Mouse (Mus musculus): ENCODE results near the gene Cflar.
"Not testable (repeated sequence)": the region's sequence is repeated elsewhere in the genome, so short reads cannot be mapped to it uniquely, and the experiment has no call there.

The Cflar gene

DNA sequence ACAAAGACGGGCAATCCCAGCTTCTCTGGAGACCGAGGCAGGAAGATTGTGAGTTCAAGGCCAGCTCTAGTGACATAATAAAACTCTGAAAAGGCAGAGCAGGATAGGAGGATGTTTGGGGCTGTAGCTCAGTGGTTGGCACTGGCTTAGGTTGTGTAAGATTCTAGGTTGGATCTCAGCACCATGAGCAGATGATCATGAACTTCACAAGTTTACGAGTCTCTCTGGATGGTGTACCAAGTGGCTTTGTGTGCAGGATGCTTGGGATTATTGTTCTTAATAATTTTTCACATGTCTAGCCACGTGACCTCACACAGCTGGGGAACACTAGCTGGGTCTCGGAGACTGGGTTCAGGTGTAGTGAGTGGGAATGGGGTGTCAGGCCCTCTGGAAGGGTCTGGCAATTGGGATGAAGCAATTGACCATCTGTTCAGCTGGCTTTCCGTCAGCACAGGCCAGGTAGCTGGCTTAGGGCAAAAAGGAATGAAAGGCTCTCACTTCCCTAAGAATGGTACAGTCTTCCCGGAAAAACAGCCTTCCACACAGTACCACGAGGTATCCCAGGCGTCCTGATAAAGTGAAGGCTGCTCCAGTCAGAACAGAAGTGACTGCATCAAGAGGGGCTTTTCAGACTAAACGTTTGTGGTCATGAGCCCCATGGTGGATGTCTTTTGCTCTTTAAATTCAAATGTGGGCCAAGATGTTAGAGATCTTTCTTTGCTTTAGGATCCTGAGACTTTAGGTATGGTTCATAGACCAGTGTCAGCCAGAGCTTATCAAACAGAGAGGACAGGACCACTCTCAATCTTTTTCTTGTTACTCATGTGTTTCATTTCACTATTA is 16.7 kb downstream of the Cflar start:
- no peak for DNase-seq

DNA sequence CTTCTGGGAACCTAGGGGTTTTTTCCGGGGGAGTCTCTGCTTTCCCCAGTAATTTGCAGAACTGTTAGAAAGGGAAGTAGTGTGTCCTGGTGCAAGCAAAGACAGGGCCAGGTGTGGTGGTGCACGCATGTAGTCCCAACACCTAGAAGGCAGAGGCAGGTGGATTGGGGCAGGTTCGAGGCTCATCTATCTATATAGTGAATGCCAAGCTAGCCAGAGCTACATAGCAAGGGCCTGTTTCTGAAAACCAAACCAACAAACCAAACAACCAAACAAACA is 17.2 kb downstream of the Cflar start:
- no peak for DNase-seq

DNA sequence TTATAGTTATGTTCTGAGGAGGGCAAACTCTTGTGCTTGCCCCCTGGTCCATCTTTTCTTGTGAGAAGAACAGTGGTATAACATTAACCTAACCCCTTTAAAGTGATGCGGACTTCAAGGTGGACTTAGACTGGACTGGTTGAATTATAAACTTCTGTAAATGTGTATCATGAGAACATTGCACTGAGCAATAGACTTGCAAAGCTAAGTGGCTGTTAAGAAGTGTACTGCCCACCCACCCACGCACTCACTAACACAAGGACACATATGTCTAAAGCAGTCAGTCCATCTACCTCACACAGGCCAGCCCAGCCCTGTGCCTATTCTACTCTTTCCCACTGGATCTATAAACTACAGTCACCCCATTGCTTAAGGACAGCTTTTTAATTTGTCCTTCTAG is 22.3 kb downstream of the Cflar start:
- no peak for DNase-seq

DNA sequence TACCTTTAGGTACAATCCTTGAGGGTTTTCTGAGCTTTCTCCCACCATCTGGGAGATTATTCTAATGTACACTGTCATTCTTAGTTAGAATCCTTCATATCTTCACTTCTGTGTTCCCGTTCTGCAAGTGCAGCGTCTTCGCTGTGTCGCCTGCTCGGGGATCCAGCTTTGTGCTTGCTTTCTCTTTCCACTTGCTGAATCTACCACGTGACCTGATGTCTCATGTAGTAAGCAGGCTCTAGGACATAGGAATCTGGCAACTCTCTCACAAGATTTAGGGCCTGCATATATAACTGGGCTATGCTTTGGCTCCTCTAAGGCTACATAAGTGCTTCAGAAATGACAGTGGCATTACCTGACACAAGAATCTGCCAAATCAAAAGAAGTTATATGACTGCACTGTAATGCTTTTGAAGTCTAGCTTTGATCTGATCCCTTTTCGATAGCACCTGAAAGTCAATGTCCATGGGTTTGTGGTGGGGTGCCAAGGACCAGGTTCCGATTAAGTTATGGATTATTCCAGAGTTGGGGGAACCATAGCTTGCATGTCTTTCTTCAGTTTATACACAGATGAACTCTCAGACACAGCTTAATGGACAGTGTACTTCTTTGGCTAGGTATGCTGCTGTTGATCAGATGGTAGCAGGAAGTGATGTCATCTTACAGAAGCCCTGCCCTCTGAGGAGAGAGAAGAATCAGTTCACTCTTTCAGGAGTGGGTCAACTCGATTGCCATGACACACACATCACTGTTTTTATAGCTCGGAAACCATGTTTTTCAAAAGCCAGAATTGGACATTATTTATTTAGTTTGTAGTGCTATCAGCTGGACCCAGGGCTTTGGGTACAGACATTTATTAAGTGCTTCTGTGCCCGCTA is 23.0 kb downstream of the Cflar start:
- no peak for DNase-seq

DNA sequence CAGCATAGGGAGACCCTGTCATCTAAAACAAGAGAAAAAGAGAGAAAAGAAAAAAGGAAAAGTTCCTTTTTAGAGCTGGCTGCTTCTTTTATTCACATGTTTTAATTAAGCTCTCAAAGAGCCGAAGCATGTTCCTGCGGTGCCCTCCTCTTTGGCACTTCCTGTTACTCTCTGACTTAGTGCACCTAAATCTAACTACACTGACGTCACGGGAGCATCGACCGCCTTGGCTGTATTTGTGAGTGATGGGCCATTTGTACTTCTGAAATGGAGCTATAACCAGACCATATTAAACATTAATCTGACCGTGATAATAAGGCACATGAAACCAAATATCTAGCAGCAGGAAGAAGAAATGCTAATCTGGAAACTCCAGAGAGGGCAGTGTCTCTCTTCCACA is 24.7 kb downstream of the Cflar start:
- no peak for DNase-seq

DNA sequence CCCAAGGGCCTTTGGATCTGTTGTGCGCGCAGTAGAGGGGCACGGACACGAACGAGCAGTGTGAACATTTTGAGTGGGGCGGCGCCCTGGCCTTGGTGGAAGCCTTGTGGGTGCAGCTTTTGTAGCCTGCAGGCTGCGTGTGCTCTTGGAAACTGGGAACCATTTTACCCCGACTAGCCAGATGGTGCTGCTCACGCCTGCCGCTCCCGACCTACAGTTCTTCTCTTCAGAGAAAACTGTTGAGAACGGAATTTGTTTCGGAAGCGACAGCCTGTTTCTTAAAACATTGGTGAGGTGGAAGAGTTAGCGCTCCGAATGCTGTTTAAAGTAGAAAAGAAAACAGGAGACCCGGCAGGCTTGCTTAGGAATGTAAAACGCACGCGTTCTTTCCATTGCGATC is 25.7 kb downstream of the Cflar start:
- DNase-seq: no peak

DNA sequence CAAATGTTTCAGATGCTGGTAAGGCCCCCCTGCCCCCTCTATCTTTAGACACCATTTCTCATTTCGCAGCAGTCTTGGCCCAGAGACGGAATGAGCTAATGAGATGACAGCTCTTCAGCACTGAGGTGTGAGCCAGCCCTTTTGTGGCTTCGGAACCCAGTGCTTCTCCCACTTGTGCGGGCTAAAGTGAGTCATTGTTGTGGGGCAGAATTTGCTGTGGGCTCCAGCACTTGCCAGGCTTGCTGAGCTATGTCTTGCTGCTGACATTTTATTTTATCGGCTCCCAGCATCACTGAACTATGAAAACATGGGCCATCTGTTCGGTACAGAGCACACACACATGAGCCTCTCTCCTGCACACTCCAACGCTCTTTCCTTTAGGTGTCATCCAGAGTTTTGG is 28.2 kb downstream of the Cflar start:
- DNase-seq: no peak

DNA sequence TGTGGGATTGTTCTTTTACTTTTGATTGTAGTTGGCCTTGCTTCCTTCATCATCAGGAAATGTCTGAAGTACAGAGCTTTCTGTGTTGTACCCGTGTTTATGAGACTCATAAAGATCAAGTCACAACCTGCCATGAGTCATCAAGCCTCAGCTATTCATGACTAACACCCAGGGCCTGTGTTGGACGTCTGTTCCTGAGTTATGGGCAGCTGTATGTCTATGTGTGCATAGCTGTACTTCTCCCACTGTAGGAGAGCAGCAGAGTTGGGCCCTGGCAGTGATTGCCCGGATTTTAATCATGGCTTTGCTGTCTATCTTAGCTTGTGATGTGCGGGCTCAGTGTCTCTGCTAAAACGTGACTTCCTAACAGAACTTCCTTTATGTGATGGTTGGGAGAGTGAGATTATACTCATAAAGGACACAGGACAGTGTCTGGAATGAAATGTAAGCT is 31.3 kb downstream of the Cflar start:
- no peak for DNase-seq

DNA sequence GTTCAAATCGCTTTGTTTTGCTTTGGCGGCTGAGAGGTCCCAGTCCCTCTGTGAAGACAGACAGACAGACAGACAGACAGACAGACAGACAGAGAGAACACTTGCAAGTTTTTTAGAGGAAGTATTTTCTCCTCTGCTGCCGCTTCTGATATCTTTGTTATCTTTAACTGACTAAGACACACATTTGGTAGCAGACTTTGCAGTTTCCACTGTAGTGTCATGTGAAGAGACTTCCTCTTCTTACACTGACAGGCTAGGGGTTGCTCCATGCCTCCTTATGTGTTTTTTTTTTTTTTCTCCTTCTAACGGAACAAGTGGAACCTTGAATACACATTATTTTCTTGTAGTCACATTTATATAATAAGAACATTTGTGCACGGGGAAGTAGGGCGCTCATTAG is 31.9 kb downstream of the Cflar start:
- DNase-seq: no peak

DNA sequence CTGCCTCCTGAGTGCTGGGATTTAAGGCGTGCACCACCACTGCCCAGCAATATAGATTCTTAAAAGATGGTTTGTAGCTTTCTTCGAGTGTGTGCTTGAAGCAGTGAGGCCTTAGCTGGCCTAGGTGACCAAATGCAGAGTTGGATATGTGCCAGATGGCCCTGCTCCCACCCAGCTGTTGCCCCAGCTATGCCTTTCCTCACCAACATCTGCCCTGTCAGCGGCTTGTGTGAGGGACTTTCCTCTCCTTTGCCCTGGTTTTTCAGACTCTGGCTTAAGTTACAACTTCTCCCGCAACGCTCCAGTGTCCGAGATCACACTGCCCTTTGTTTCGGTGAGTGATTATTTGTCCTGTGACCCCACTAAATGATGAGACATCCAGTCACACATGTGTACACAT is 33.3 kb downstream of the Cflar start:
- no peak for DNase-seq

DNA sequence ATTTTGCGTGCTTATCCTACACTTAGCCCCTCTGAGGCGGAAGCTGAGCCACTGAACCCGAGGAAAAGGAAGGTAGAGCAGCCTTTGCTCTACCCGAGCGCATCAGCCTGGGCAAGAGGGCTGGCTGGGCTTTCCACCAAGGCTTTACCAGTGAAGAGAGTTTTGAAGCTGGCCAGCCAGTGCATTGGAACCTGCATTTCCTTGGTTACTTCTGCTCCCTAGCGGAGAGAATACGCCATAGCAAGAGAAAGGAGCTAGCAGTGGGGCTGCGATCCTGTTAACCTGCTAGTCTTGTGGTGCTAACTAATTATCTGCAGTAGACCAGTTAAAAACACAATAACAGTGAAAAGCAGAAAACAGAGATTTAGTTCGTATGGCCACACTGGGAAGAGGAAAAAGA is 35.6 kb downstream of the Cflar start:
- DNase-seq: peak; percentile 30 to 36

DNA sequence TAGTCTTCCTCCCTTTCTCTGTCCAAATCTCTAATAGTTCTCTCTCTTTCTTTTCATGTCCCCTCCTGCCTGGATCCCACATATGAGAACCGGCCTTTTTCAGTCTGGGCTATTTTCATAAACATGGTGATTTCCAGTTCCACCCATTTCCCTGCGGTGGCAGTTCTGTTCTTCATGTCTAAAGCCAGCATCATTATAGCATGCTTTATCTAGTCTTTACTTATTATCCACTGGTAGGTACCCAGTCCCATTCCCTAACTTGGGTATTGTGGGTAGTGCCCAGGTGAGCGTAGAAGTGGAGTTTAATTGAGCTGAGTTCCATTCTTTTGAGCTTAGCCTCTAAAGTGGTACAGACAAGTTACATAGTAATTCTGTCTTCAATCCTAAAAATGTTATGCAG is 48.1 kb downstream of the Cflar start:
- DNase-seq: no peak

DNA sequence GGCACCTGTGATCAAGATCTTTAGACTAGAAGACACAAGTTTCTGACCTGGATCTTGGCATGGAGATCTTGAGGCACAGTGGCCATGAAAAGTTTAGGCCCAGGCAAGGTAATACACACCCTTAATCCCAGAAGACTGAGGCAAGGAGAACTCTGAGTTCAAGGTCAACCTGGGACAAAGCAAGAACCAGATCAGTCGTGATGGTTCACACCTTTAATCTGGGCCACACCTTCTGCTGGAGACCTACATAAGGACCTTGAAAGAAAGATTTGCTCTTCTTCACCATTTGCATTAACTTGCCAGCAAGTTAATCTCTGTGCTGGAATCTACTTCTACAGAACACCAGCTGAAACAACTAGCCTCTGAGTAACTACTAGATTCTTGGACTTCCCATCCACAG is 49.3 kb downstream of the Cflar start:
- DNase-seq: no peak

DNA sequence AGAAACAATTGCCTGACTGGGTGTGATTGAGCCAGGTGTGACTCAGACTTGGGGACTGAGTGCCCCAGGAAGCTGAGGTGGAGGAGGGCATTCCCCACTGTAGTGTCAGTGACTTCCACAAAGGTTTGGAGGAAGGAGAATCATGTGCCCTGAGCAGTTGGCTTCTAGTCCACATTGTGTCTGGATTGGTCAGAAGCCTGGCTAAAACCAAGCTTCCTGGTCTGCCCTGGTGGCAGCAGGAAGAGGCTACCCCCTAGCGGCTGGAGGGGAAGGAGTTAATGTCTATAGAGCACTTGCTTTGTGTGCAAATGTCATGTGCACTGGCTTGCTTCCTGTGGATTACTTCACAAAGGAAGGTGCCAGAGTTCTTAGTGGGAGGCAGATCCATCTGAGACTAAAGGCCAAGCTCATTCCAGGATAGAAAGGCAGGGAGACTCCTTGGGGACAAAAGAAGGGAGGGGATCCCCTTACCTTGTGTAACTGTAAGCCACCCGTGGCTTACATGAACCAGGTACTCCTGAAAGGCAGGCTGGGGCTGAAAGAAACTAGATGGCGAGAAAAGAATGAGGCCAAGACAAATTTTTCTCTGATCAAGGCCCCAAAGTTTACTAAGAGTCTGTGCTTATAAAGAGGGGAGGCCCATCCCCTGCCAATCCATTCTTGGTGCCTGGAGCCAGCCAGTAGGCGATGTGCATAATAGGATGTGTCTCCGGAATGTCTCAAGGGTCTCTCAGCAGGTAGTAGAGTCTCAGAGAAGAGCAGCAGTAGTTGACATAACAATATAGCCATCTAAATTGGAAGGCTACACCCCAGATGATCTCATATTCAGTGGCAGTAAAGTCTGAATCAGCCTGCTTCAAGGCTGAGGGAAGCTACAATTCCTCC is 50.3 kb downstream of the Cflar start:
- DNase-seq: peak; percentile 47 to 52

DNA sequence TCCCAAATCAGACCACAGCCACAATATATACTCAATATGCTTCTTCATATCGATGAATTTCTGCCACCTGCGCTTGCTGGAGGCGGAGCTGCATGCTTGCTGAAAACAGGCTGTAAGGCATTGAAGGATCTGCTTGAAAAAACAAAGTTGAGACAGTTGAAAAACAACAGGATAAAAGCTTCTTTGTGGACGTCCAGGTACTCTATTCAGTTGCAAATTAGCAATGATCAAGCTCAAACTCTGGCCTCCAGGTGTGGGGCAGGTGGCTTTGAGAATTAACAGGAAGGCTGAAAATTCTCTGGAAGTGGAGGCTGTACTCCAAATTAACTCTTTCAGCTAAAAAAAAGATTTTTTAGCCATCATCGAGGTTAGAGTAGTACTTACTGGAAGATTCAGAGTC is 51.3 kb downstream of the Cflar start:
- no peak for DNase-seq

DNA sequence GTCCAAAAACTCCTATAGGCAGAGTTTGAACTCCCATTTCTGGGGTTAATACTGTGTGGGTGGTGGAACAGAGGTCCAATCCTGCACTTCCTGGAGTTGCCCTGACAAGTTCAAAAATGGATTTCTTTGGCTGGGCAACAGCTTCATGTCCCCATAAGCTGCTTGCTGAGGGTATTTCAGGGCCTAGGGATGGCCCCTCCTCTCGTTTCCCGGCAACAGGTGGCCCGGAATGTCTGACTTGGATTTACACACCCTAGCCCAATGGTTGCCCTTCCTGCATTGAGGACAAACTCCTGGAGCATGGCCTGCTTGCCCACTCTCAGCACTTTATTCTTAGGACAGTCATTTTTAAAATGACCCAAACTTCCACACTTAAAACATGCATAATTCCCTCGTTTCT is 55.1 kb downstream of the Cflar start:
- not testable (repeated sequence) for DNase-seq

DNA sequence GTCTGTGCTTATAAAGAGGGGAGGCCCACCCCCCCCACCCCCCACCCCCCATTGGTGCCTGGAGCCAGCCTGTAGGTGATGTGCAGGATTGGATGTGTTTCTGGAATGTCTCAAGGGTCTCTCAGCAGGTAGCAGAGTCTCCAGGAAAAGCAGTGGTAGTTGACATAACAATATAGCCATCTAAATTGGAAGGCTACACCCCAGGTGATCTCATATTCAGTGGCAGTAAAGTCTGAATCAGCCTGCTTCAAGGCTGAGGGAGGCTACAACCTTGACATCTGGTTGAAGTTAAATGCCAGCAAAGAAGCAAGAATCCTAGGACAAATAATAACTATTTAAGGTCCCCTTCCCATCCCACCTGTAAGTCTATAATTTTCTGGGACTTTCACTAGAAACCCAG is 57.8 kb downstream of the Cflar start:
- DNase-seq: no peak

DNA sequence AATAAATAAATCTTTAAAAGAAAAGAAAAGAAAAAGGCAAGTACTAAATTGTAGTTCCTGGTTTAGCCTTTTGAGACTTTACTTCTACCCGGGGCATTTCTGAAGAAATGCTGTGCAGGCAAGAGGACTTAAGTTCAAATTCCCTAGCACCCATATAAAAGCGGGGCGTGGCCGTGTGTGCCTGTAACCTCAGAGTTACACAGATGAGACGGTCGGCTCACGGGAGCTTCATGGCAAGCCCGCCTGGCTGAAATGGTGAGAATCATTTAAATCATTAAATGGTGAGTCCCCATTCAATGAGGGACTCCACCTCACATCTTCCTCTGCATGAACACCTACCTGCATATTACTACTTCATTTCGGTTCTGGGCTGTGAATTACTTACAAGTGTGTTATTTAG is 58.4 kb downstream of the Cflar start:
- DNase-seq: no peak

DNA sequence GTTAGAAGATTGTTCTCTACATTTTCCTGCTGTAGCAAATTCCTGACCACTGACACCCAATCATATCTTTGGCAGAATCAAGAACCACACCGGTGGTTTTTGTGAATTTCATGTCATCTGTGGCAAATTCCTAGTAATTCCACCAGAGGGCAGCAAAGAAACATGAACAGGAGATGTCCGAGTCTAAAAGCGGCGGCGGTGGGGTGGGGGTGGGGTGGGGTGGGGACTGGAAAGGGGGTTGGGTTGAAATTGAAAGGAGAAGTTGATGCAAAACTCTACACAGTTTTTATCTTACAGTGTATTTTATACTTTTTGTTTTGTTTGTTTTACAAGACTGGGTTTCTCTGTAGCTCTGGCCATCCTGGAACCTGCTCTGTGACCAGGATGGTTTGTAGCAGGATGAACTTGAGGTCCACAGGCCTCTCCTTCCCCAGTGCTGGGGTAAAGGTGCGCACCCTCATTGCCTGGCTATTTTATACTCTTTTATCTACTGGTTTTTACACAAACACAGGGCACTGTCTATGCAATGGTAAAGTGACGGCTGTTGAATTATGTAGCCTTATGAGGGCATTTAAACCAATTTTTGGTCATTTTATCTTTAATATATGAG is 58.9 kb downstream of the Cflar start:
- DNase-seq: peak in 1 of 2 experiments; percentile 24

DNA sequence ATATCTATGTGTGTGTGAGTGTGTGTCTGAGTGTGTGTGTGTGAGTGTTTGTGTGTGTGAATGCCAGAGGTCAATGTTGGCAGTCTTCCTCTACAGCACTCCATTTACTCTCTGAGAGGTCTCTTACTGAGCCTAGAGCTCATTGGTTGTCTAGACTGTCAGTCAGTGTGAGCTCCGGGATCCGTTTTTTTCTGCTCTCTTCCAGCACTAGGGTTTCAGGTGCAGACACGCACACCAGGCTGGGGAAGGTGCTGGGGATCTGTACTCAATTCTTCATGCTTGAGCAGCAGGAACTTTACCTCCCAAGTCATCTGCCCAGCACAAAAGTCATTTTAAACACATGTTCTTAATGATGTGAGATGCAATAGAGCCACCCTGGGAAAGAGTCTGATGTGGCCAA is 60.8 kb downstream of the Cflar start:
- no peak for DNase-seq

DNA sequence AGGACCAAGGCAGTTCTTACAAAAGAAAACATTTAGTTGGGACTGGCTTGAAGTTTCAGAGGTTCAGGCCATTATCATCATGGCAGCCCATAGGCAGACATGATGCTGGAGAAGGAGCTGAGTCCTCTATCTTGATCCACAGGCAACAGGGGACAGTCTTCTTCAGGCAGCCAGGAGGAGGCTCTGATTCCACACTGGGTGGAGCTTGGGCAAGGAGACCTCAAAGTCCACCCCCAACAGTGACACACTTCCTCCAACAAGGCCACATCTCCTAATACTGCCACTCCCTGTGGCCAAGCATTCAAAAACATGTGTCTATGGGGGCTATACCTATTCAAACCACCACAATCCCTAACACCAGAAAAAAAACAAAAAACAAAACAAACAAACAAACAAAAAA is 62.0 kb downstream of the Cflar start:
- no peak for DNase-seq

DNA sequence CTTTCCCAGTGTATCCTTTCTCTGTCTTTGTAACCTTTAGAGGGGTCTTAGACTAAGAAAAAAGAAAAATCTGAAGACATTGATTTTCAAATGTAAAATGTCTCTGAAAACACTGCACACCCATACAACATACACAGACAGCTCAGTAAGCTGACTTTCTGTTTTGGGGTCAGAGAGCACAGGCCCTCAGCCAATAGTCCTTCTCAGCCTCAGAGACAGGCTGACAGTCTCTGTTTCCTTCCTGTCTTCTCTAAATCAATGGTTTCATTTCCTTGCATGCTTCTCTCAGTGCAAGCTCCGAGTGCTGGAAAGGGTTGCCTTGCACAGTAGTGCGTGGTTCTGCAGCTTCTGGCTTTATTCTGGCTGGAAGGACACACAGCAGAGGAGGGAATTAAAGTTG is 62.6 kb downstream of the Cflar start:
- no peak for DNase-seq

DNA sequence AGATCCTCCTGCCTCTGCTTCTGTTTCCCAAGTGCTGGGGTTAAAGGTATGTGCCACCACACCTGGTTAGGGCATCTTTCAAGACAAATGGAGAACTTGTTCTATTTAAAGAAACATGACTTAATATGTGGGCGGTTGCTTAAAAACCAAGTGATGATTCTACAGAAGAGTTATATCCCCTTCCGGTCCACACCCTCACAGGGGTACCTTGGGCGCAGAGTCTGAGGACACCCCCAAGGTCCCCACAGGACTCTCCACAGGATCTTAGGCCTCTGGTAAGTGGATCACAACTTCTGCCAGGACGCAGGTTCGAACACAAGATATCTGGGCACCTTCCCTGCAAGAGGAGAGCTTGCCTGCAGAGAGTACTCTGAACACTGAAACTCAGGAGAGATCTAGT is 64.1 kb downstream of the Cflar start:
- no peak for DNase-seq
